Comparison of ENCODE assay signal across 9 mouse cellular contexts in the genomic region with DNA sequence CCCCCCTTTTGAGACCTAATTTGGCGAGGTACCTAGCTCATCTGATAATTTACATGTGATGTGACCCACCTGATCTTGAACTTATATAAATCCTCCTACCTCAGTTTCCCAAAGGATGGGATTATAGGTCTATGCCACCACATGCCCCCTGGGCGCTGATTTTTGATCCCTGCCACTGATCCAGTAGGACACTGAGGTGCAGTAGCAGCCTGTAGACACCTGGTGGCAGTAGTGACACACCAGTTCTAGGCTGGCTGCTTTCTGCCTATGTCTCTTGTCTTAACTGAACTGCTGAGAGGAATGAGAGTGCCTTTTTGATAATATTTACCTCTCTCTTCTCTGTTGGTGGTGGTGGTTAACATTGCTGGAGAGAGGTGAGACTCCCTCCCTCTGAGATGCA.
A peak's percentile ranks its signal among the peaks of the same experiment; 100 is the strongest.
DNase-seq lines count a peak whose midpoint lies in the region; ATAC-seq and TF ChIP-seq lines count a peak whose summit lies in the region.
"Had no signal": no experiment of that assay in that cellular context is flagged by ENCODE, and none has a peak within 500 bp of the region (broad histone marks: within the 10 kb centered on the region; RNA-seq: fewer than 3 reads in every experiment).

No protein-coding gene starts in this region.

- no peak overlapping the region for H3K27ac ChIP-seq in embryonic facial prominence, embryonic 11.5 days (replicated peaks; ENCODE audit: low read depth, low read length)
- no peak overlapping the region for H3K27ac ChIP-seq in heart, postnatal 0 days (ENCODE audit: low read depth)
- H3K27ac ChIP-seq: macrophage had no signal

- no peaks in the 10 kb centered on the region for H3K4me1 ChIP-seq in G1E (ENCODE audit: insufficient read depth, low read depth, low read length)
- H3K4me1 ChIP-seq in embryonic facial prominence, embryonic 11.5 days (ENCODE audit: control insufficient read depth, insufficient read depth, low read length), result no peaks in the 10 kb centered on the region
- H3K4me1 ChIP-seq in heart, postnatal 0 days (ENCODE audit: control insufficient read depth, insufficient read depth), result no peaks in the 10 kb centered on the region

- peak; percentile 20 for DNase-seq in G1E (ENCODE audit: low spot score)
- peak; percentile 33 to 56 for DNase-seq in adrenal gland, postnatal 4 days (ENCODE audit: low spot score in 2 of 2)
- DNase-seq in embryonic facial prominence, embryonic 11.5 days (ENCODE audit: low spot score), result peak; percentile 91
- peak; percentile 41 for DNase-seq in heart, postnatal 0 days (ENCODE audit: low spot score)
- peak; percentile 70 to 89 for DNase-seq in layer of hippocampus, adult 8-10 months (ENCODE audit: low spot score in 2 of 2)
- DNase-seq in lung, postnatal 14 days, result peak; percentile 76
- DNase-seq in right cerebral cortex, postnatal 14 days, result peak; percentile 67
- peak; percentile 56 for DNase-seq in yolk sac, embryonic 10.5 days (ENCODE audit: low spot score)

- H3K9ac ChIP-seq in embryonic facial prominence, embryonic 11.5 days (replicated peaks; ENCODE audit: low read length), result no peak overlapping the region
- H3K9ac ChIP-seq in heart, postnatal 0 days (replicated peaks; ENCODE audit: low read depth, low read length), result no peak overlapping the region

- no peak overlapping the region for H3K4me2 ChIP-seq in embryonic facial prominence, embryonic 11.5 days (ENCODE audit: low read depth, low read length)
- no peak overlapping the region for H3K4me2 ChIP-seq in heart, postnatal 0 days (ENCODE audit: low read depth, low read length)

- peaks cover 50% of the 10 kb centered on the region for H3K9me3 ChIP-seq in G1E (replicated peaks)
- H3K9me3 ChIP-seq in embryonic facial prominence, embryonic 11.5 days (replicated peaks; ENCODE audit: control insufficient read depth, low read length), result no peaks in the 10 kb centered on the region
- no peaks in the 10 kb centered on the region for H3K9me3 ChIP-seq in heart, postnatal 0 days (replicated peaks; ENCODE audit: control insufficient read depth, low read length)

- no peaks in the 10 kb centered on the region for H3K36me3 ChIP-seq in G1E (replicated peaks)
- no peaks in the 10 kb centered on the region for H3K36me3 ChIP-seq in embryonic facial prominence, embryonic 11.5 days (replicated peaks; ENCODE audit: control insufficient read depth, insufficient read depth, low read depth, low read length)
- H3K36me3 ChIP-seq in heart, postnatal 0 days (replicated peaks; ENCODE audit: control insufficient read depth, insufficient read depth, low read length), result no peaks in the 10 kb centered on the region

- TF ChIP-seq EP300 in heart, postnatal 0 days (IDR thresholded peaks at IDR 0.05; ENCODE audit: low read depth), result no peak

- ATAC-seq in G1E (ENCODE audit: extremely low read depth, insufficient number of reproducible peaks, low FRiP score, poor library complexity, severe bottlenecking), result no peak
- no peak for ATAC-seq in embryonic facial prominence, embryonic 11.5 days (replicated peaks; ENCODE audit: insufficient number of reproducible peaks, low FRiP score, low TSS enrichment, low read depth)
- ATAC-seq in heart, postnatal 0 days (ENCODE audit: insufficient read depth, low read depth), result no peak; the same call in 1 of the 2 replicates

- H3K27me3 ChIP-seq in G1E (ENCODE audit: insufficient read depth, low read length), result no peaks in the 10 kb centered on the region; the same call in 1 of the 2 replicates
- no peaks in the 10 kb centered on the region for H3K27me3 ChIP-seq in embryonic facial prominence, embryonic 11.5 days (ENCODE audit: control insufficient read depth, insufficient read depth, low read length)
- no peaks in the 10 kb centered on the region for H3K27me3 ChIP-seq in heart, postnatal 0 days (ENCODE audit: control insufficient read depth, insufficient read depth, low read length)

- TF ChIP-seq CTCF in G1E (IDR thresholded peaks at IDR 0.05; ENCODE audit: low read depth, low read length), result peak; percentile 24; the same call in 1 of the 2 replicates
- peak; percentile 95 for TF ChIP-seq CTCF in heart, postnatal 0 days (IDR thresholded peaks at IDR 0.05; ENCODE audit: low read depth)

- WGBS in embryonic facial prominence, embryonic 11.5 days, result 20% methylated on average over 2 of the region's 2 CpGs
- 19% methylated on average over 2 of the region's 2 CpGs for WGBS in heart, postnatal 0 days

- no peak overlapping the region for H3K4me3 ChIP-seq in G1E (ENCODE audit: low read depth, low read length)
- H3K4me3 ChIP-seq in embryonic facial prominence, embryonic 11.5 days (ENCODE audit: low read depth, low read length), result no peak overlapping the region
- H3K4me3 ChIP-seq in heart, postnatal 0 days (ENCODE audit: low read depth, low read length), result no peak overlapping the region

Comparison
In these comparisons a context has a peak if more than half of its experiments do, and no peak if none do; other contexts are left out.
1. DNase-seq: peak in every context shown above with its lines; median percentile 91 in embryonic facial prominence, embryonic 11.5 days; 80 in layer of hippocampus, adult 8-10 months; 76 in lung, postnatal 14 days; 67 in right cerebral cortex, postnatal 14 days; 56 in yolk sac, embryonic 10.5 days; 44 in adrenal gland, postnatal 4 days; 41 in heart, postnatal 0 days; 20 in G1E.